Mouse (Mus musculus): ENCODE data around the gene Klra10.
"Not testable (repeated sequence)": the region's sequence is repeated elsewhere in the genome, so short reads cannot be mapped to it uniquely, and the experiment has no call there.

Klra10 gene

DNA sequence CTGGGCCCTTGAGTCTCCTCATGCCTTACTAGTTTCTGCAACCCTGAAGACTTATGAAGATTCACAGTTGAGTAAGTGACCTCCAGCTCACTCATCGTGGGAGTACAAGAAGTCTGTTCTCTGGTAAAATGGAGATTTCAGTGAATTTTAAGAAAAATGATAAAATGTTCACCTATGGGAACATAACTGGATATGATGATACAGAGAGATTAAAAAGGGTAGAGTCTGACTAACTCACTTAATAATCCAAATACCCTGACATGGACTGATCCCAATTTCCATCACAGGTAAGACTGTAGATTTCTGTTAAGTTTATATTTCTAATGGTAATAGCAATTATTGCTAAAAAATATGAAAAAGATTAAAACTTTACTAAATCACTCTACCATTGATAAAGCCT is at the start of gene Klra10:
Gene Klra10 (minus strand): TSS at position 101 of the 400 bp plus-strand sequence.
- not testable (repeated sequence) for DNase-seq (ENCODE audit: low read depth, low spot score)

DNA sequence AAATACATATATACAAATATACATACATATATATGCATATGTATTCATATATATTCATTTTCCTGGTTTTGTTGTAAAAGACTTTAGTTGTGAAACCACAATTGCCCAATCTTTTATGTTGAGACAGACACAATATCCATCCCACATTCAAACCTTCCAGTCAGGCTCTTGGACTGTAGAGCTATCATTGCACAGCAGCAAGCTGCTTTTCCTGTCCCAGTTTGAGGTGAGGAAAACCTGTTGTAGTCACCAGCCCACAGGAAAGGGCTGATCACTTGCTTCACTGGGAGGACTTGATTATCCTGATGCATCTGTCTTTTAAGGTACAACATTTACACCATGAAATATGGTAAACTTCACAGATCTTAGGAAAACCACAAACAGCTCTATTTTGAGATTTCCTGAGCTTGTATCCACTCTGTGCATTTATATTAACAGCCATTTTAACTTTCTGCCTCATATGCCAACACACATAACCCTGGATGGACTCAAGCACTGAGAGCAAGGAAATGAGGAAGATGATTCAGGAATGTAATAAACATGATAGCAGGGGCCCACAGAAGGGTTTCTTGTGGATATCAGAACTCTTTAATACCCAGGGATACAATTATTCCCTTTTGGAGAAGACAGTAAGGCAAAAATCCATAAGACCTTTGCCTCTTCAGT is 6.4 kb upstream of the Klra10 start:
- DNase-seq (ENCODE audit: low read depth, low spot score): no peak

DNA sequence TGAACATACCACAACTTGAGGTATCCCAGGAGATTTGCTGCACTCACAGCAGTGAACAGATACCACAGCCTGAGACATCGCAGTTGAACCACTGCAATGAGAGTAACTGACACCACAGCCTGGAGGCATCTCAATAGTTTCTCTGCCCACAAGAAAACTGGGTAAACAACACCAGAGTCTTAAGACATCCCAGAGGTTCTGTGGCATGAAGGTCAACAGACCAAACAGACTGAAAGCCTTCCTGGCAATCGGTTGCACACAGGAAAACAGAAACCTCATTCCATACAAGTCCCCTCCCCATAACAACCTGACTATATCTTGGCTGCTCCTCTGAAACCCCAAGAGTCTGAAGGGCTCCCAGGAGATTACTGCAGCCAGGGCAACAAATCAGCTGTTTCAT is 26.4 kb downstream of the Klra10 start:
- DNase-seq (ENCODE audit: low read depth, low spot score): no peak

- no peak for DNase-seq (ENCODE audit: low read depth, low spot score)
Measured at GRCm38 (mm10) chr6:130237536-130237935, 44.2 kb downstream of the Klra10 start.

- DNase-seq (ENCODE audit: low read depth, low spot score): no peak
Measured at GRCm38 (mm10) chr6:130236635-130237034, 45.1 kb downstream of the Klra10 start.

DNA sequence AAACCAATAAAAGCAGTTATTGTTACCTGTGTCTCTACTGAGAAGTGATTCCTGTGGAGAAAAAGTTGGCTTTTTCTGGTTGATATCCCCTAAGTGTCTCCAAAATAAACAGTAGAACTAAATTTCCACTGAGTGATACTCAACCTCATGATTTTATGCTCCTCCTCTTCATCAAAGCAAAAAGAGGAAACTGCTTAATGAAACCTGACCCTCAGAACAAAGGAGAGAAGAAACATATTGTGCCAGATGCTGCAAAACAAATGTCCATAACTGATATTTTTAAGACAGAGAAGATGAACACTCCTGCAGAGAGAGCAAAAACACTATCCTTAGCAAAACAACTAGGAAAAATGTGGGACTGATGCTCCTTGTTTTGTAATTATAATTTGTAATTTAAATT is 48.5 kb downstream of the Klra10 start, which contains the start of gene Klra7:
Gene Klra7 (minus strand): TSS at position 101 of the 400 bp plus-strand sequence.
- no peak for DNase-seq (ENCODE audit: low read depth, low spot score)

Data from ZHBTc4 (cell line).